Mouse (Mus musculus) lung, adult 18-20 months (tissue): ENCODE results near the gene Abhd2.
"Not testable (repeated sequence)": the region's sequence is repeated elsewhere in the genome, so short reads cannot be mapped to it uniquely, and the experiment has no call there.

ENCODE experiments used
- DNase-seq, 2 experiments: peaks; one replicate each; pipeline ENCODE4 v3.0.0; 2022; ENCODE audit warnings: mixed read lengths in 2 of 2

Abhd2 gene

GRCm38 (mm10) chr7:79267690-79268388 lies 5.2 kb upstream of the Abhd2 start:
- no peak for DNase-seq

- DNase-seq: no peak
These were observed 4.1 kb upstream of the Abhd2 start for GRCm38 (mm10) chr7:79268897-79269296.

- DNase-seq: no peak
These were observed 3.6 kb upstream of the Abhd2 start for GRCm38 (mm10) chr7:79269411-79269810.

GRCm38 (mm10) chr7:79269866-79270265 lies 3.1 kb upstream of the Abhd2 start:
- DNase-seq: no peak

- DNase-seq: no peak
These were observed 2.0 kb upstream of the Abhd2 start for GRCm38 (mm10) chr7:79270961-79271387.

- no peak for DNase-seq
These were observed 874 bp upstream of the Abhd2 start for GRCm38 (mm10) chr7:79271861-79272788.

GRCm38 (mm10) chr7:79273738-79274472 lies 906 bp downstream of the Abhd2 start:
- no peak for DNase-seq

- no peak for DNase-seq
These were observed 1.5 kb downstream of the Abhd2 start for GRCm38 (mm10) chr7:79274473-79275010.

GRCm38 (mm10) chr7:79275345-79275744 lies 2.3 kb downstream of the Abhd2 start:
- no peak for DNase-seq

GRCm38 (mm10) chr7:79278432-79278831 lies 5.4 kb downstream of the Abhd2 start:
- no peak for DNase-seq

- peak; percentile 55 to 80 for DNase-seq
These were observed 6.5 kb downstream of the Abhd2 start for GRCm38 (mm10) chr7:79279376-79280029.

GRCm38 (mm10) chr7:79282883-79283670 lies 10.1 kb downstream of the Abhd2 start:
- no peak for DNase-seq

- not testable (repeated sequence) for DNase-seq
These were observed 10.6 kb downstream of the Abhd2 start for GRCm38 (mm10) chr7:79283671-79283941.

GRCm38 (mm10) chr7:79284160-79284888 lies 11.3 kb downstream of the Abhd2 start:
- no peak for DNase-seq

GRCm38 (mm10) chr7:79284889-79285280 lies 11.9 kb downstream of the Abhd2 start:
- DNase-seq: no peak

GRCm38 (mm10) chr7:79285408-79285807 lies 12.4 kb downstream of the Abhd2 start:
- DNase-seq: peak; percentile 70 to 84

GRCm38 (mm10) chr7:79287226-79287625 lies 14.2 kb downstream of the Abhd2 start:
- DNase-seq: no peak

GRCm38 (mm10) chr7:79287928-79288327 lies 14.9 kb downstream of the Abhd2 start:
- DNase-seq: no peak

- peak; percentile 51 to 67 for DNase-seq
These were observed 15.4 kb downstream of the Abhd2 start for GRCm38 (mm10) chr7:79288422-79288821.

- DNase-seq: no peak
These were observed 20.7 kb downstream of the Abhd2 start for GRCm38 (mm10) chr7:79293605-79294232.
